10 mouse cellular contexts compared by ENCODE assay signal in genomic region chr4:141360846-141361245, GRCm38 (mm10). TPM values are rescaled to one million over a fixed set of nuclear protein-coding genes. Genes with fewer than 3 reads are reported as not detected.
DNase-seq lines count a peak whose midpoint lies in the region; ATAC-seq lines count a peak whose summit lies in the region.
"Had no signal": no experiment of that assay in that cellular context is flagged by ENCODE, and none has a peak within 500 bp of the region (broad histone marks: within the 10 kb centered on the region; RNA-seq: fewer than 3 reads in every experiment).

No protein-coding gene starts in this region.

- no peak overlapping the region for H3K4me3 ChIP-seq in intestine, embryonic 14.5 days (ENCODE audit: low read depth, low read length)
- H3K4me3 ChIP-seq in intestine, embryonic 16.5 days (ENCODE audit: low read length), result no peak overlapping the region
- no peak overlapping the region for H3K4me3 ChIP-seq in limb, embryonic 10.5 days
- H3K4me3 ChIP-seq: embryonic facial prominence, embryonic 12.5 days; limb, embryonic 15.5 days had no signal

- ATAC-seq in intestine, embryonic 14.5 days (replicated peaks; ENCODE audit: low FRiP score, low TSS enrichment, low read depth), result no peak
- no peak for ATAC-seq in intestine, embryonic 16.5 days

- no peaks in the 10 kb centered on the region for H3K36me3 ChIP-seq in intestine, embryonic 14.5 days (ENCODE audit: control insufficient read depth, insufficient read depth, low read length)
- H3K36me3 ChIP-seq in intestine, embryonic 16.5 days (ENCODE audit: control insufficient read depth, insufficient read depth, low read length), result no peaks in the 10 kb centered on the region
- no peaks in the 10 kb centered on the region for H3K36me3 ChIP-seq in limb, embryonic 10.5 days
- H3K36me3 ChIP-seq: embryonic facial prominence, embryonic 12.5 days; limb, embryonic 15.5 days had no signal

- 36% methylated on average over 7 of the region's 7 CpGs for WGBS in intestine, embryonic 14.5 days
- WGBS in intestine, embryonic 16.5 days, result 40% methylated on average over 7 of the region's 7 CpGs
- 28% methylated on average over 7 of the region's 7 CpGs for WGBS in limb, embryonic 10.5 days

- H3K9me3 ChIP-seq in intestine, embryonic 14.5 days (ENCODE audit: control insufficient read depth, low read length), result no peaks in the 10 kb centered on the region; the same call in 1 of the 2 replicates
- H3K9me3 ChIP-seq in intestine, embryonic 16.5 days (ENCODE audit: control insufficient read depth, low read length), result 0 out of 2 replicates have a peak, but pooled peaks cover 7% of the 10 kb centered on the region
- H3K9me3 ChIP-seq in limb, embryonic 10.5 days (replicated peaks), result no peaks in the 10 kb centered on the region
- H3K9me3 ChIP-seq: embryonic facial prominence, embryonic 12.5 days; limb, embryonic 15.5 days had no signal

- H3K4me1 ChIP-seq in intestine, embryonic 14.5 days (replicated peaks; ENCODE audit: control insufficient read depth, insufficient read depth, low read length), result peaks cover 7% of the 10 kb centered on the region
- peaks cover 15% of the 10 kb centered on the region for H3K4me1 ChIP-seq in intestine, embryonic 16.5 days (ENCODE audit: control insufficient read depth, insufficient read depth, low read length)
- H3K4me1 ChIP-seq in limb, embryonic 10.5 days, result peaks cover 9% of the 10 kb centered on the region; the same call in 1 of the 2 replicates
- H3K4me1 ChIP-seq: embryonic facial prominence, embryonic 12.5 days had no signal

- peaks cover 10% of the 10 kb centered on the region; the same call in 1 of the 2 replicates for H3K27me3 ChIP-seq in intestine, embryonic 14.5 days (replicated peaks; ENCODE audit: control insufficient read depth, insufficient read depth, low read length)
- H3K27me3 ChIP-seq in intestine, embryonic 16.5 days (replicated peaks; ENCODE audit: control insufficient read depth, insufficient read depth, low read length), result peaks cover 6% of the 10 kb centered on the region; the same call in 1 of the 2 replicates
- peaks cover 46% of the 10 kb centered on the region for H3K27me3 ChIP-seq in limb, embryonic 10.5 days (ENCODE audit: low read depth, poor library complexity, severe bottlenecking)

- DNase-seq in intestine, embryonic 14.5 days (ENCODE audit: low spot score), result peak; percentile 72
- DNase-seq in CD4-positive helper T cell, adult 2 months (ENCODE audit: low read depth, low spot score), result peak; percentile 42
- peak; percentile 30 for DNase-seq in adipocyte (ENCODE audit: low spot score)
- peak; percentile 69 for DNase-seq in limb, embryonic 10.5 days (ENCODE audit: low spot score)
- no peak for DNase-seq in gastrocnemius, adult 18-20 months (ENCODE audit: low spot score)
- DNase-seq in right cerebral cortex, postnatal 36 days (ENCODE audit: low spot score in 2 of 2), result no peak
- DNase-seq in urinary bladder, postnatal 14 days (ENCODE audit: low spot score), result no peak

- no peak overlapping the region for H3K9ac ChIP-seq in intestine, embryonic 14.5 days (ENCODE audit: low read length)
- H3K9ac ChIP-seq in intestine, embryonic 16.5 days (ENCODE audit: low read depth, low read length), result no peak overlapping the region
- H3K9ac ChIP-seq: limb, embryonic 15.5 days had no signal

- H3K27ac ChIP-seq in intestine, embryonic 14.5 days (ENCODE audit: low read depth), result no peak overlapping the region
- no peak overlapping the region for H3K27ac ChIP-seq in intestine, embryonic 16.5 days (ENCODE audit: low read length)
- no peak overlapping the region for H3K27ac ChIP-seq in limb, embryonic 10.5 days
- H3K27ac ChIP-seq: embryonic facial prominence, embryonic 12.5 days; limb, embryonic 15.5 days had no signal

- H3K4me2 ChIP-seq in intestine, embryonic 14.5 days (ENCODE audit: low read length), result no peak overlapping the region
- H3K4me2 ChIP-seq in intestine, embryonic 16.5 days (ENCODE audit: low read depth, low read length), result no peak overlapping the region
- H3K4me2 ChIP-seq: embryonic facial prominence, embryonic 12.5 days; limb, embryonic 15.5 days had no signal

RNA-seq across cellular contexts. Expression of gene Fam131c, which starts 7.2 kb away (rescaled TPM):
- 2.4 and 2.9 TPM in 2 replicates for polyA plus RNA-seq in intestine, embryonic 14.5 days (2014; fragmentation: Nextera tagmentation; extraction: Ambion mirVana)
- polyA plus RNA-seq in intestine, embryonic 16.5 days (2015; fragmentation: Nextera tagmentation; extraction: Ambion mirVana), result 1.5 and 1.6 TPM in 2 replicates
- polyA plus RNA-seq in limb, embryonic 10.5 days (2016; fragmentation: Nextera tagmentation; extraction: Ambion mirVana), result 0.14 and 0.29 TPM in 2 replicates
- total RNA-seq in gastrocnemius, adult 18-20 months (2021), result under 1 TPM; 0.16 to 0.31 TPM

RNA-seq across cellular contexts. Expression of gene Clcnka, which starts 37.7 kb away (rescaled TPM):
- 0.30 TPM in 1 of 2 replicates, not detected in the other for polyA plus RNA-seq in intestine, embryonic 14.5 days (2014; fragmentation: Nextera tagmentation; extraction: Ambion mirVana)
- 0.13 and 0.15 TPM in 2 replicates for polyA plus RNA-seq in intestine, embryonic 16.5 days (2015; fragmentation: Nextera tagmentation; extraction: Ambion mirVana)
- polyA plus RNA-seq in limb, embryonic 10.5 days (2016; fragmentation: Nextera tagmentation; extraction: Ambion mirVana), result 0.13 and 0.19 TPM in 2 replicates
- total RNA-seq in gastrocnemius, adult 18-20 months (2021), result not detected

RNA-seq across cellular contexts. Expression of gene Clcnkb, which starts 55.0 kb away (rescaled TPM):
- 0.51 TPM in 1 of 2 replicates, not detected in the other for polyA plus RNA-seq in intestine, embryonic 14.5 days (2014; fragmentation: Nextera tagmentation; extraction: Ambion mirVana)
- 0.24 TPM in 1 of 2 replicates, not detected in the other for polyA plus RNA-seq in intestine, embryonic 16.5 days (2015; fragmentation: Nextera tagmentation; extraction: Ambion mirVana)
- not detected in 2 replicates for polyA plus RNA-seq in limb, embryonic 10.5 days (2016; fragmentation: Nextera tagmentation; extraction: Ambion mirVana)
- total RNA-seq in gastrocnemius, adult 18-20 months (2021), result under 1 TPM in 1 of 2 experiments, not detected in 1; 0.40 TPM
- polyA plus RNA-seq: embryonic facial prominence, embryonic 12.5 days; limb, embryonic 15.5 days had no signal

RNA-seq across cellular contexts. Expression of gene Hspb7, which starts 59.7 kb away (rescaled TPM):
- polyA plus RNA-seq in intestine, embryonic 14.5 days (2014; fragmentation: Nextera tagmentation; extraction: Ambion mirVana), result 3.5 and 3.8 TPM in 2 replicates
- 5.3 and 6.6 TPM in 2 replicates for polyA plus RNA-seq in intestine, embryonic 16.5 days (2015; fragmentation: Nextera tagmentation; extraction: Ambion mirVana)
- 0.05 and 0.06 TPM in 2 replicates for polyA plus RNA-seq in limb, embryonic 10.5 days (2016; fragmentation: Nextera tagmentation; extraction: Ambion mirVana)
- total RNA-seq in gastrocnemius, adult 18-20 months (2021), result 100 to 1,000 TPM; 331 to 560 TPM
- polyA plus RNA-seq: embryonic facial prominence, embryonic 12.5 days had no signal

RNA-seq across cellular contexts. Expression of gene Epha2, which starts 59.8 kb away (rescaled TPM):
- 3.4 and 3.5 TPM in 2 replicates for polyA plus RNA-seq in intestine, embryonic 14.5 days (2014; fragmentation: Nextera tagmentation; extraction: Ambion mirVana)
- 7.6 and 8.5 TPM in 2 replicates for polyA plus RNA-seq in intestine, embryonic 16.5 days (2015; fragmentation: Nextera tagmentation; extraction: Ambion mirVana)
- polyA plus RNA-seq in limb, embryonic 10.5 days (2016; fragmentation: Nextera tagmentation; extraction: Ambion mirVana), result 4.6 and 5.6 TPM in 2 replicates
- total RNA-seq in gastrocnemius, adult 18-20 months (2021), result 1 to 10 TPM; 1.6 to 2.9 TPM

Comparison
In these comparisons a context has a peak if more than half of its experiments do, and no peak if none do; other contexts are left out.
1. DNase-seq: peak in intestine, embryonic 14.5 days (single experiment), CD4-positive helper T cell, adult 2 months (single experiment), adipocyte (single experiment) and limb, embryonic 10.5 days (single experiment); none in gastrocnemius, adult 18-20 months (single experiment), right cerebral cortex, postnatal 36 days (0 of 2) and urinary bladder, postnatal 14 days (single experiment).